Mouse (Mus musculus) ES-E14 (cell line): Measurements from ENCODE around the gene Spg11. TPM values are rescaled to one million over a fixed set of nuclear protein-coding genes. Genes with fewer than 3 reads are reported as not detected.

Source experiments
- DNase-seq: peaks from one replicate; pipeline ENCODE4 v3.0.0-alpha.2; 2013; ENCODE audit warnings: low read depth, low spot score
- H3K27ac ChIP-seq: 2 replicates; pipeline ENCODE4 v1.5.1; 2012; ENCODE audit warnings: low read depth, mild to moderate bottlenecking, low read length, moderate library complexity, mixed read lengths; ENCODE audit not compliant: poor library complexity, insufficient read depth, severe bottlenecking
- H3K36me3 ChIP-seq: 2 replicates; pipeline ENCODE4 v1.6.1; 2012; ENCODE audit warnings: mild to moderate bottlenecking, low read length, moderate library complexity, mixed read lengths; ENCODE audit not compliant: control insufficient read depth, poor library complexity, insufficient read depth, severe bottlenecking
- H3K4me1 ChIP-seq, 2 experiments: fragments of 150-350 bp in 1 of 2; sonication (generic) in 1 of 2; 2 replicates each; pipeline ENCODE4 v1.6.1; 2012; ENCODE audit warnings: low read length in 2 of 2, mild to moderate bottlenecking in 1 of 2, mixed read lengths in 1 of 2; ENCODE audit not compliant: control insufficient read depth in 2 of 2, insufficient read depth in 2 of 2, poor library complexity in 1 of 2
- H3K4me3 ChIP-seq, 2 experiments: fragments of 150-350 bp in 1 of 2; sonication (generic) in 1 of 2; 2 replicates each; pipeline ENCODE4 v1.5.1; 2012; ENCODE audit warnings: low read length in 2 of 2, low read depth in 1 of 2, mild to moderate bottlenecking in 1 of 2, mixed read lengths in 1 of 2; ENCODE audit not compliant: insufficient read depth in 1 of 2, poor library complexity in 1 of 2, severe bottlenecking in 1 of 2
- H3K9ac ChIP-seq: 2 replicates; pipeline ENCODE4 v1.6.1; 2012; ENCODE audit warnings: low read depth, mild to moderate bottlenecking, low read length, mixed read lengths; ENCODE audit not compliant: poor library complexity, insufficient read depth, severe bottlenecking
- H3K9me3 ChIP-seq: fragments of 150-350 bp; sonication (generic); 2 replicates; pipeline ENCODE4 v1.6.1; 2012; ENCODE audit warnings: low read depth, mild to moderate bottlenecking, low read length; ENCODE audit not compliant: control insufficient read depth, insufficient read depth
- CHD2 ChIP-seq: IDR thresholded peaks from 2 replicates; pipeline ENCODE4 v1.6.1; 2014; ENCODE audit warnings: mild to moderate bottlenecking, low read depth, low read length, inconsistent platforms
- HCFC1 ChIP-seq: IDR thresholded peaks from 2 replicates; pipeline ENCODE4 v1.6.1; 2012; ENCODE audit warnings: low read length, inconsistent platforms, borderline replicate concordance; ENCODE audit not compliant: insufficient read depth
- MAFK ChIP-seq: IDR thresholded peaks from 2 replicates; pipeline ENCODE4 v1.6.1; 2014; ENCODE audit warnings: mild to moderate bottlenecking, low read depth, low read length, inconsistent platforms; ENCODE audit not compliant: insufficient read depth
- ZC3H11A ChIP-seq: IDR thresholded peaks from 2 replicates; pipeline ENCODE4 v1.6.1; 2012; ENCODE audit warnings: low read depth, mild to moderate bottlenecking, inconsistent platforms, low read length, borderline replicate concordance
- ZNF384 ChIP-seq: IDR thresholded peaks from 2 replicates; pipeline ENCODE4 v1.6.1; 2012; ENCODE audit warnings: low read depth, low read length, inconsistent platforms
- in situ Hi-C, 2 experiments: fragments of 600-800 bp; cut with MboI; formaldehyde crosslinking; loops; one replicate each; pipeline ENCODE4 v1.15.1; 2025; ENCODE audit warnings: low sequenced_read_pairs in 2 of 2, inconsistent platforms in 1 of 2; ENCODE audit not compliant: unreplicated experiment in 2 of 2
- total RNA-seq: library from RNA; depleted of rRNA; stranded (reverse); fragments of 300-350 nt; gene quantifications from 2 replicates; pipeline ENCODE4 v1.2.3, GENCODE M21; 2012

Gene Spg11
- total RNA-seq, 1 experiment, result 15.4 TPM

GRCm38 (mm10) chr2:122093844-122094243, 24.3 kb downstream of the Spg11 start:
- in situ Hi-C loops, result no loop called here
- Histone ChIP-seq H3K4me1 (no peaks in the 10 kb centered on the region), H3K36me3 (peaks cover 33% of the 10 kb centered on the region), H3K27ac (no peak overlapping the region), H3K9ac (no peak overlapping the region), H3K9me3 (peaks cover 2% of the 10 kb centered on the region; the same call in 1 of the 2 replicates), H3K4me3 (no peak overlapping the region)
- TF ChIP-seq ZC3H11A (no peak), HCFC1 (no peak)
- no peak for DNase-seq

DNA sequence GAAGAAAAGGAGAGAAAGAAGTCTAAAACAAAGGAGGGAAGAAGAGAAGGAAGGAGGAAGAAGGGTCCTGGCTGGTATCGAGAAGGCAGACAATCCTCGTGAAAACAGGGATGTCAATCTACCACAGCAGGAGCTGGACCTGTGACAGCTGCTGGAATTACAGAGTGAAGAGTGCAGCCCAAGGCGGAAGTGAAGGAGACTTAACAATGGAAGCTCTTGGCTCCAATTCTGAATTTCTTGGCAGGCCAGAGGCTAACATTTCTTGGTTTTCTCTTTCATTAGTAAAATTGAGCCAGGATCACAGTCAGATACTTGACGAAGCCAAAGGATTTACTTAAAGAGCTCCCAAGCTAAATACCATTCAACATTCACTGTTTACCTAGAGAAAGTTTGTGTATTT, 31.7 kb downstream of the Spg11 start:
- Histone ChIP-seq H3K4me1 (no peaks in the 10 kb centered on the region), H3K9me3 (no peaks in the 10 kb centered on the region), H3K9ac (no peak overlapping the region), H3K27ac (no peak overlapping the region), H3K4me3 (no peak overlapping the region), H3K36me3 (peaks cover 27% of the 10 kb centered on the region)
- DNase-seq, result no peak
- in situ Hi-C loops, result no loop called here
- TF ChIP-seq HCFC1 (no peak), ZC3H11A (no peak), MAFK (no peak), CHD2 (no peak), ZNF384 (no peak)

- TF ChIP-seq ZNF384 (no peak), HCFC1 (no peak)
- no peaks in the 10 kb centered on the region for H3K4me1 ChIP-seq
- no peak overlapping the region for H3K27ac ChIP-seq
- in situ Hi-C loops, result no loop called here
- H3K9ac ChIP-seq, result no peak overlapping the region
- H3K9me3 ChIP-seq, result no peaks in the 10 kb centered on the region
- peaks cover 35% of the 10 kb centered on the region for H3K36me3 ChIP-seq
- no peak for DNase-seq
- H3K4me3 ChIP-seq, result no peak overlapping the region
Measured at GRCm38 (mm10) chr2:122081728-122082456, 36.3 kb downstream of the Spg11 start.

DNA sequence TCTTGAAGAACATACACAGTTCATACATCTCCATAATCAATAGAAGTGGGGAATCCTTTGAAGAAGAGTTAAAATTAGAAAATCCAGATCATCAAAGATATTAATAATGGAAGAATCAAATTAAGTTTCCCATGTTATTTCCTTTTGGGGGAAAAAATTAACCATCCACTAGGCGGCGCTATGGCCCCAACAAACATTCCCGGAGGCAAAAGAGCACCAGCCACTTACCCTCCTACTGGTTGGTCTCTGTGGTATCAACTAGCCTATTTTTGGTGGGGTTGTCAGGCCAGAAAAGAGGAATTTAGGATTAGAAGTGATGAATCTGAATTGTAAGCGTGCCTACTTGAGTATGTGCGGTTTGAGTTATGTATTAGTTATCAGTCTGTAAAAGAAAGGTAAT, 48.3 kb downstream of the Spg11 start:
- peak; percentile 42 for DNase-seq
- Histone ChIP-seq H3K36me3 (peaks cover 17% of the 10 kb centered on the region), H3K27ac (no peak overlapping the region), H3K4me1 (no peaks in the 10 kb centered on the region), H3K9me3 (no peaks in the 10 kb centered on the region), H3K4me3 (no peak overlapping the region), H3K9ac (no peak overlapping the region)
- in situ Hi-C loops, result no loop called here
- TF ChIP-seq ZC3H11A (peak; percentile 66; the same call in 1 of the 2 replicates), HCFC1 (no peak)

GRCm38 (mm10) chr2:122069144-122069912, 48.9 kb downstream of the Spg11 start:
- peaks cover 17% of the 10 kb centered on the region for H3K36me3 ChIP-seq
- no peaks in the 10 kb centered on the region for H3K9me3 ChIP-seq
- DNase-seq, result no peak
- TF ChIP-seq CHD2 (no peak), ZC3H11A (no peak), ZNF384 (no peak), MAFK (no peak), HCFC1 (no peak)
- H3K9ac ChIP-seq, result no peak overlapping the region
- in situ Hi-C loops, result no loop called here
- no peak overlapping the region for H3K27ac ChIP-seq
- no peaks in the 10 kb centered on the region for H3K4me1 ChIP-seq
- no peak overlapping the region for H3K4me3 ChIP-seq
